Mouse (Mus musculus): ENCODE measurements at regions not wholly inside any gene's neighbourhood (a gene's known extent, or its start where the extent isn't known, plus 50 kb on each side); places are given as distances from the start of the nearest gene placed in this dataset.

GRCm38 (mm10) chr1:193537616-193538015, 167.5 kb upstream of the Camk1g start:
- Histone ChIP-seq H3K27me3 (ENCODE audit: control insufficient read depth, insufficient read depth, low read length) (no peaks in the 10 kb centered on the region), H3K27ac (ENCODE audit: low read depth, low read length) (no peak overlapping the region), H3K9me3 (ENCODE audit: control insufficient read depth, low read length) (no peaks in the 10 kb centered on the region), H3K4me2 (ENCODE audit: low read depth, low read length) (no peak overlapping the region), H3K9ac (replicated peaks; ENCODE audit: low read depth, low read length) (no peak overlapping the region), H3K4me1 (ENCODE audit: control insufficient read depth, insufficient read depth, low read length) (no peaks in the 10 kb centered on the region; the same call in 1 of the 2 replicates), H3K36me3 (ENCODE audit: control insufficient read depth, insufficient read depth, low read length) (no peaks in the 10 kb centered on the region), H3K4me3 (ENCODE audit: low read depth, low read length) (no peak overlapping the region)
- WGBS, result 85% methylated on average over 5 of the region's 5 CpGs
- no peak for ATAC-seq (ENCODE audit: low read depth)

GRCm38 (mm10) chr1:193536552-193536951, 166.5 kb upstream of the Camk1g start:
- no peaks in the 10 kb centered on the region for H3K27me3 ChIP-seq (ENCODE audit: control insufficient read depth, insufficient read depth, low read length)
- H3K4me1 ChIP-seq (ENCODE audit: control insufficient read depth, insufficient read depth, low read length), result no peaks in the 10 kb centered on the region
- no peaks in the 10 kb centered on the region for H3K36me3 ChIP-seq (ENCODE audit: control insufficient read depth, insufficient read depth, low read length)
- H3K4me3 ChIP-seq (ENCODE audit: low read depth, low read length), result no peak overlapping the region
- no peak overlapping the region for H3K9ac ChIP-seq (replicated peaks; ENCODE audit: low read depth, low read length)
- H3K9me3 ChIP-seq (ENCODE audit: control insufficient read depth, low read length), result no peaks in the 10 kb centered on the region
- H3K4me2 ChIP-seq (ENCODE audit: low read depth, low read length), result no peak overlapping the region
- H3K27ac ChIP-seq (ENCODE audit: low read depth, low read length), result no peak overlapping the region
- no peak for ATAC-seq (ENCODE audit: low read depth)

- no peak for ATAC-seq (ENCODE audit: low read depth)
- Histone ChIP-seq H3K27me3 (ENCODE audit: control insufficient read depth, insufficient read depth, low read length) (no peaks in the 10 kb centered on the region), H3K4me3 (ENCODE audit: low read depth, low read length) (no peak overlapping the region), H3K9ac (replicated peaks; ENCODE audit: low read depth, low read length) (no peak overlapping the region), H3K9me3 (ENCODE audit: control insufficient read depth, low read length) (no peaks in the 10 kb centered on the region), H3K4me1 (ENCODE audit: control insufficient read depth, insufficient read depth, low read length) (no peaks in the 10 kb centered on the region), H3K27ac (ENCODE audit: low read depth, low read length) (no peak overlapping the region), H3K36me3 (ENCODE audit: control insufficient read depth, insufficient read depth, low read length) (no peaks in the 10 kb centered on the region), H3K4me2 (ENCODE audit: low read depth, low read length) (no peak overlapping the region)
- 55% methylated on average over 4 of the region's 4 CpGs for WGBS
Observed at GRCm38 (mm10) chr1:193534449-193534848, 164.4 kb upstream of the Camk1g start.

- Histone ChIP-seq H3K27ac (ENCODE audit: low read depth, low read length) (no peak overlapping the region), H3K9ac (replicated peaks; ENCODE audit: low read depth, low read length) (no peak overlapping the region), H3K9me3 (ENCODE audit: control insufficient read depth, low read length) (no peaks in the 10 kb centered on the region), H3K4me1 (ENCODE audit: control insufficient read depth, insufficient read depth, low read length) (no peaks in the 10 kb centered on the region), H3K4me2 (ENCODE audit: low read depth, low read length) (no peak overlapping the region), H3K4me3 (ENCODE audit: low read depth, low read length) (no peak overlapping the region), H3K36me3 (ENCODE audit: control insufficient read depth, insufficient read depth, low read length) (no peaks in the 10 kb centered on the region), H3K27me3 (ENCODE audit: control insufficient read depth, insufficient read depth, low read length) (no peaks in the 10 kb centered on the region)
- no peak for ATAC-seq (ENCODE audit: low read depth)
- 72% methylated on average over 3 of the region's 3 CpGs for WGBS
Observed at GRCm38 (mm10) chr1:193526501-193526900, 156.4 kb upstream of the Camk1g start.

GRCm38 (mm10) chr1:193522007-193522406, 151.9 kb upstream of the Camk1g start:
- H3K4me3 ChIP-seq (ENCODE audit: low read depth, low read length), result no peak overlapping the region
- no peaks in the 10 kb centered on the region for H3K36me3 ChIP-seq (ENCODE audit: control insufficient read depth, insufficient read depth, low read length)
- ATAC-seq (ENCODE audit: low read depth), result no peak
- no peak overlapping the region for H3K4me2 ChIP-seq (ENCODE audit: low read depth, low read length)
- no peaks in the 10 kb centered on the region for H3K9me3 ChIP-seq (ENCODE audit: control insufficient read depth, low read length)
- no peaks in the 10 kb centered on the region for H3K4me1 ChIP-seq (ENCODE audit: control insufficient read depth, insufficient read depth, low read length)
- 78% methylated on average over 2 of the region's 2 CpGs for WGBS
- H3K9ac ChIP-seq (replicated peaks; ENCODE audit: low read depth, low read length), result no peak overlapping the region
- H3K27me3 ChIP-seq (ENCODE audit: control insufficient read depth, insufficient read depth, low read length), result no peaks in the 10 kb centered on the region
- H3K27ac ChIP-seq (ENCODE audit: low read depth, low read length), result no peak overlapping the region

- H3K9me3 ChIP-seq (ENCODE audit: control insufficient read depth, low read length), result no peaks in the 10 kb centered on the region
- no peak for ATAC-seq (ENCODE audit: low read depth)
- WGBS, result 94% methylated on average over 1 of the region's 1 CpGs
- no peak overlapping the region for H3K4me3 ChIP-seq (ENCODE audit: low read depth, low read length)
- no peaks in the 10 kb centered on the region for H3K27me3 ChIP-seq (ENCODE audit: control insufficient read depth, insufficient read depth, low read length)
- H3K36me3 ChIP-seq (ENCODE audit: control insufficient read depth, insufficient read depth, low read length), result no peaks in the 10 kb centered on the region
- no peak overlapping the region for H3K27ac ChIP-seq (ENCODE audit: low read depth, low read length)
- H3K9ac ChIP-seq (replicated peaks; ENCODE audit: low read depth, low read length), result no peak overlapping the region
- H3K4me1 ChIP-seq (ENCODE audit: control insufficient read depth, insufficient read depth, low read length), result no peaks in the 10 kb centered on the region
- H3K4me2 ChIP-seq (ENCODE audit: low read depth, low read length), result no peak overlapping the region
Observed at GRCm38 (mm10) chr1:193518840-193519239, 148.7 kb upstream of the Camk1g start.

GRCm38 (mm10) chr1:193517968-193518367, 147.9 kb upstream of the Camk1g start:
- ATAC-seq (ENCODE audit: low read depth), result no peak
- Histone ChIP-seq H3K9ac (replicated peaks; ENCODE audit: low read depth, low read length) (no peak overlapping the region), H3K27ac (ENCODE audit: low read depth, low read length) (no peak overlapping the region), H3K4me1 (ENCODE audit: control insufficient read depth, insufficient read depth, low read length) (no peaks in the 10 kb centered on the region), H3K36me3 (ENCODE audit: control insufficient read depth, insufficient read depth, low read length) (no peaks in the 10 kb centered on the region), H3K4me2 (ENCODE audit: low read depth, low read length) (no peak overlapping the region), H3K9me3 (ENCODE audit: control insufficient read depth, low read length) (no peaks in the 10 kb centered on the region), H3K27me3 (ENCODE audit: control insufficient read depth, insufficient read depth, low read length) (no peaks in the 10 kb centered on the region), H3K4me3 (ENCODE audit: low read depth, low read length) (no peak overlapping the region)
- 71% methylated on average over 4 of the region's 4 CpGs for WGBS

GRCm38 (mm10) chr1:193517293-193517692, 147.2 kb upstream of the Camk1g start:
- Histone ChIP-seq H3K4me2 (ENCODE audit: low read depth, low read length) (no peak overlapping the region), H3K4me3 (ENCODE audit: low read depth, low read length) (no peak overlapping the region), H3K27ac (ENCODE audit: low read depth, low read length) (no peak overlapping the region), H3K9me3 (ENCODE audit: control insufficient read depth, low read length) (no peaks in the 10 kb centered on the region), H3K27me3 (ENCODE audit: control insufficient read depth, insufficient read depth, low read length) (no peaks in the 10 kb centered on the region), H3K36me3 (ENCODE audit: control insufficient read depth, insufficient read depth, low read length) (no peaks in the 10 kb centered on the region), H3K4me1 (ENCODE audit: control insufficient read depth, insufficient read depth, low read length) (no peaks in the 10 kb centered on the region), H3K9ac (replicated peaks; ENCODE audit: low read depth, low read length) (no peak overlapping the region)
- 32% methylated on average over 2 of the region's 2 CpGs for WGBS
- ATAC-seq (ENCODE audit: low read depth), result no peak

- H3K4me1 ChIP-seq (ENCODE audit: control insufficient read depth, insufficient read depth, low read length), result no peaks in the 10 kb centered on the region
- no peaks in the 10 kb centered on the region for H3K36me3 ChIP-seq (ENCODE audit: control insufficient read depth, insufficient read depth, low read length)
- 57% methylated on average over 3 of the region's 3 CpGs for WGBS
- ATAC-seq (ENCODE audit: low read depth), result no peak
- H3K9me3 ChIP-seq (ENCODE audit: control insufficient read depth, low read length), result no peaks in the 10 kb centered on the region
- no peak overlapping the region for H3K4me3 ChIP-seq (ENCODE audit: low read depth, low read length)
- H3K9ac ChIP-seq (replicated peaks; ENCODE audit: low read depth, low read length), result no peak overlapping the region
- H3K4me2 ChIP-seq (ENCODE audit: low read depth, low read length), result no peak overlapping the region
- H3K27ac ChIP-seq (ENCODE audit: low read depth, low read length), result no peak overlapping the region
- H3K27me3 ChIP-seq (ENCODE audit: control insufficient read depth, insufficient read depth, low read length), result no peaks in the 10 kb centered on the region
Observed at GRCm38 (mm10) chr1:193516395-193516794, 146.3 kb upstream of the Camk1g start.
